Mouse (Mus musculus) lung, embryonic 15.5 days (tissue): ENCODE results near the gene Ankrd24. TPM values are rescaled to one million over a fixed set of nuclear protein-coding genes. Genes with fewer than 3 reads are reported as not detected.
A peak's percentile ranks its signal among the peaks of the same experiment; 100 is the strongest.

Experiments used
- ATAC-seq: fragments of 200-750 bp; cut with Nextera tagmentation; 2 replicates; pipeline ENCODE4 v1.8.0; 2017; ENCODE audit warnings: moderate number of reproducible peaks, borderline replicate concordance; ENCODE audit not compliant: low FRiP score, low TSS enrichment; ENCODE audit errors: extremely low read depth
- H3K27ac ChIP-seq: fragments of 300-500 bp; sonication (generic); 2 replicates; pipeline ENCODE4 v1.5.1; 2015; ENCODE audit warnings: moderate library complexity, mild to moderate bottlenecking, inconsistent platforms
- H3K27me3 ChIP-seq: fragments of 300-500 bp; sonication (generic); 2 replicates; pipeline ENCODE4 v1.6.1; 2015; ENCODE audit warnings: inconsistent platforms
- H3K36me3 ChIP-seq: fragments of 300-500 bp; sonication (generic); 2 replicates; pipeline ENCODE4 v1.6.1; 2015; ENCODE audit warnings: inconsistent platforms
- H3K4me1 ChIP-seq: fragments of 300-500 bp; sonication (generic); 2 replicates; pipeline ENCODE4 v1.6.1; 2015; ENCODE audit warnings: inconsistent platforms
- H3K4me2 ChIP-seq: fragments of 300-500 bp; sonication (generic); 2 replicates; pipeline ENCODE4 v1.6.1; 2015; ENCODE audit warnings: inconsistent platforms, mild to moderate bottlenecking, moderate library complexity
- H3K4me3 ChIP-seq: fragments of 300-500 bp; sonication (generic); 2 replicates; pipeline ENCODE4 v1.5.1; 2015; ENCODE audit warnings: mild to moderate bottlenecking, inconsistent platforms
- H3K9ac ChIP-seq: fragments of 300-500 bp; sonication (generic); 2 replicates; pipeline ENCODE4 v1.6.1; 2015; ENCODE audit warnings: inconsistent platforms
- H3K9me3 ChIP-seq: fragments of 300-500 bp; sonication (generic); 2 replicates; pipeline ENCODE4 v1.6.1; 2016; ENCODE audit warnings: inconsistent platforms
- WGBS: fragments of 180-500 bp; shearing (Covaris S2); methylation state at CpG from one replicate; pipeline ENCODE4 v1.1.7; 2015; 5-methylcytosine and 5-hydroxymethylcytosine counted together
- polyA plus RNA-seq: library from polyadenylated mRNA; unstranded; fragments of >200 nt; fragmentation: Nextera tagmentation; extraction: Ambion mirVana; gene quantifications from 2 replicates; pipeline ENCODE4 v1.2.1, GENCODE M21; 2015

Ankrd24 gene
- polyA plus RNA-seq, 1 experiment from 2014 or later = 9.8 TPM

DNA sequence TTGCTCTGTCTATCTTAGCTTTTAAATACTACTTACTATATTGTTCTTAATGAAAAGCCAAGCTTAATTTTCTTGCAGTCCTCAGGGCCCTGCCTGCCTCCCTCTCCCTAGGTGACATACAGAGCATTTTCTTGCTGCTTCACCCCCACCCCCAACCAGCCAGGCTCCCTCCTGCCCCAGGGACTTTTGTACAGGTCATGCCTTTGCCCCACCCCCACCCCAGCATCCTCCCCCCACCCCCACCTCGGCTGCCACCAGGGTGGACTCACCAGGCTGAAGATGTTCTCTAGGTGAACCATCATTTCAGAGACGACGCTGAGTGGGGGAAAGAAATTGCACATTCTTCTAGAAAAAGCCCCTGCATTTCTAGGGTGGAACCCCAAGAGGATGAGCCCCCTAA lies 30.0 kb upstream of the Ankrd24 start:
- Histone ChIP-seq H3K27ac (peak overlapping the region; percentile 89; the same call in 1 of the 2 replicates), H3K27me3 (peaks cover 17% of the 10 kb centered on the region), H3K36me3 (no peaks in the 10 kb centered on the region), H3K9me3 (no peaks in the 10 kb centered on the region), H3K9ac (no peak overlapping the region), H3K4me3 (no peak overlapping the region), H3K4me1 (peaks cover 55% of the 10 kb centered on the region), H3K4me2 (no peak overlapping the region)
- no peak for ATAC-seq
- WGBS = 34% methylated on average over 3 of the region's 3 CpGs

DNA sequence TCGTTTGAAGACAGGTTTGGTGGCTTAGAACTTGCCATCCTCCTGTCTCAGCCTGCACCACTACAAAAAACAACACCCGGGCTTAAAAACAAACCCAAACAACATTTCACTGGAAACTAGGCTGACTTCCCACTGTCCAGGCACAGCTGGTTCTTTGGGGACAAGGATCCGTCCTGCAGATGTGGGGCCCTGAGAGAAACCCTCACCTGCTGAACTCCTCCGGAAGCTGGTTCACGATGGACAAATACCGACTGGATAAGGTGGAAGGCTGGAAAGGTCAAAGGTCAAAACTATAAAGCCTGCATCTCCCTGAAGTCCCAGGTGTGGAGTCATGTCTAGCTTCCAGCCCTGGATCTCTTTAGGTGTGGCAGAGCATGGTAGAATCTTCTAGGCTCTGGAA lies 29.5 kb upstream of the Ankrd24 start:
- Histone ChIP-seq H3K4me2 (no peak overlapping the region), H3K27me3 (peaks cover 16% of the 10 kb centered on the region), H3K4me3 (no peak overlapping the region), H3K36me3 (no peaks in the 10 kb centered on the region), H3K9ac (no peak overlapping the region), H3K9me3 (no peaks in the 10 kb centered on the region), H3K27ac (no peak overlapping the region), H3K4me1 (peaks cover 55% of the 10 kb centered on the region)
- ATAC-seq = no peak
- WGBS = 39% methylated on average over 6 of the region's 6 CpGs

- Histone ChIP-seq H3K27me3 (0 out of 2 replicates have a peak, but pooled peaks cover 10% of the 10 kb centered on the region), H3K9ac (no peak overlapping the region), H3K4me2 (no peak overlapping the region), H3K27ac (0 out of 2 replicates have a peak overlapping the region, but pooled peaks have one; percentile 84), H3K4me3 (no peak overlapping the region), H3K4me1 (peaks cover 59% of the 10 kb centered on the region), H3K9me3 (no peaks in the 10 kb centered on the region), H3K36me3 (no peaks in the 10 kb centered on the region)
- WGBS = 56% methylated on average over 5 of the region's 5 CpGs
- ATAC-seq = no peak
Observed at GRCm38 (mm10) chr10:81599630-81600029, 28.7 kb upstream of the Ankrd24 start.

DNA sequence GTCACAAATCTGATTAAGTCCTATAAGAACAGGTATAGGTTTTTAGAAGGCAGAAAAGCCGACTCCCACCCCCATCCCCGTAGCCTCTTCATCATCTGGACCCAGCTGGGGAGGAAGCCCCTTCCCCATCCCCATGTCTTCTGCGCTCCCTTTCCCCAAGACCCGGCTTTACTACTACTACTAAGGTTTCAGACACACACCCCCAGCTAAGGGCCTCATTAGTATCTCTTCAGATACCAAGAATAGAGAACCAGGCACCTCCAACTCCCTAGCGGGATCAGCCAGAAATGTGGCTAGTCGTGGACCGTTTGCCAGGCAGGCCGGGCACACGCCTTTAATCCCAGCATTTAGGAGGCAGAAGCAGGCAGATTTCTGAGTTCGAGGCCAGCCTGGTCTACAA lies 28.2 kb upstream of the Ankrd24 start:
- H3K4me2 ChIP-seq = no peak overlapping the region
- H3K4me1 ChIP-seq = peaks cover 61% of the 10 kb centered on the region
- H3K9me3 ChIP-seq = no peaks in the 10 kb centered on the region
- H3K4me3 ChIP-seq = no peak overlapping the region
- WGBS = 51% methylated on average over 10 of the region's 10 CpGs
- 0 out of 2 replicates have a peak, but pooled peaks cover 7% of the 10 kb centered on the region for H3K27me3 ChIP-seq
- peak overlapping the region; percentile 84 for H3K27ac ChIP-seq
- ATAC-seq = no peak
- no peaks in the 10 kb centered on the region for H3K36me3 ChIP-seq
- H3K9ac ChIP-seq = no peak overlapping the region

DNA sequence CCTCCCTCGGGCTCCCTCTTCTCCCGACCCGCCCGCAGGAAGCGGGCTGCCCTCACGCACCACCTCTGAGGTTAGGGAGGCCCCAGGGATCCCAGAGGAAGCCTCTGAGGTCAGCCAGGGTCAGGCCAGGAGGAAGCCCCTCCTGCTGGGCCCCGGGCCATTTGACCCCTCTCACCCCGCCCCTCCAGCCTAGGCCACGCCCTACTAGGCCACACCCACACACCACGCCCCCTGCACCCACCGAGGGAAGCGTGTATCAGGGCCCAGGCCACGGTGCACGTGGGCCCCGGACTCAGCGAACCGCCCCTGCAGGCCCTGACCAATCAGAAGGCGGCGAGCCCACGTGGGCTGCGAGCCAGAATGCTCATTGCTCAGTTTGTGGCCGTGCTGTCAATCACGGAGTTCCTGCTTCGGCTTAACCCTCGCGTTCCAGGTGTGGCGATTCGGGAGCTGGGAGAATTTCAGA lies 27.6 kb upstream of the Ankrd24 start, which contains the start of gene Tle6:
Gene Tle6, minus strand, starts transcription at position 336 of the 466 bp plus-strand sequence.
- Histone ChIP-seq H3K36me3 (no peaks in the 10 kb centered on the region), H3K4me1 (peaks cover 60% of the 10 kb centered on the region), H3K27me3 (no peaks in the 10 kb centered on the region), H3K27ac (peak within 1 kb of the TSS; percentile 84), H3K4me2 (peak within 1 kb of the TSS; percentile 62), H3K9ac (no peak within 1 kb of the TSS), H3K9me3 (no peaks in the 10 kb centered on the region), H3K4me3 (peak within 1 kb of the TSS; percentile 34)
- peak; percentile 82 for ATAC-seq
- under 1% methylated on average over 28 of the region's 28 CpGs for WGBS

DNA sequence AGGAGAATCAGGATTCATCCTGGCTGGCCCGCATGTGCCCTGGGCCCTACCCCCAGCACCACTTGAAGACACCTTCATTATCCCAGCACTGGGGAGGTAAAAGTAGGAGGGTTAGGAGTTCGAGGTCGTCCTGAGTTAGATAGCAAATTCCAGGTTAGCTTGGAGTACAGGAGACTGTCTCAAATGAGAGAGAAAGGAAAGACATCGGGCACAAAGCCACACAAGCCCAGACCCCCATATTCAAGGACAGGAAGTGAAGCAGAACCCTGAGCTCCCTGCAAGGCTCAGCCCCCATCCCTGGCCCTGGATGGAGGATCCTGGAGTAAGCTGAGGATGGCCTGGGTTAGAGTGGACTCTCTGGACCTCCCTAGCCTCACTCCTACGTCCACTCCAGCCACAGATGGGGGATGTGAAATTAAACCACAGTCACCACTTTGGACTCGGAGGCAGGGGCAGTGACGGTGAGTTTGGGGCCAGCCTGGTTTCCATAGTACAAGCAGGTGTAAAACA lies 26.9 kb upstream of the Ankrd24 start:
- WGBS = 29% methylated on average over 7 of the region's 7 CpGs
- peak overlapping the region; percentile 62 for H3K4me2 ChIP-seq
- peaks cover 53% of the 10 kb centered on the region for H3K4me1 ChIP-seq
- no peak overlapping the region for H3K9ac ChIP-seq
- peak overlapping the region; percentile 34 for H3K4me3 ChIP-seq
- H3K27ac ChIP-seq = peak overlapping the region; percentile 84
- H3K27me3 ChIP-seq = no peaks in the 10 kb centered on the region
- H3K36me3 ChIP-seq = no peaks in the 10 kb centered on the region
- no peaks in the 10 kb centered on the region for H3K9me3 ChIP-seq
- ATAC-seq = no peak

- H3K4me1 ChIP-seq = peaks cover 45% of the 10 kb centered on the region
- H3K27ac ChIP-seq = peak overlapping the region; percentile 45
- H3K4me3 ChIP-seq = no peak overlapping the region
- no peaks in the 10 kb centered on the region for H3K36me3 ChIP-seq
- no peak for ATAC-seq
- 14% methylated on average over 4 of the region's 4 CpGs for WGBS
- H3K9ac ChIP-seq = no peak overlapping the region
- no peak overlapping the region for H3K4me2 ChIP-seq
- H3K27me3 ChIP-seq = no peaks in the 10 kb centered on the region
- no peaks in the 10 kb centered on the region for H3K9me3 ChIP-seq
Observed at GRCm38 (mm10) chr10:81602741-81603151, 25.6 kb upstream of the Ankrd24 start.

GRCm38 (mm10) chr10:81604019-81604967 lies 24.0 kb upstream of the Ankrd24 start:
- no peak for ATAC-seq
- Histone ChIP-seq H3K9ac (0 out of 2 replicates have a peak overlapping the region, but pooled peaks have one; percentile 30), H3K27ac (peak overlapping the region; percentile 93; the same call in 1 of the 2 replicates)

GRCm38 (mm10) chr10:81604968-81605665 lies 23.2 kb upstream of the Ankrd24 start:
- Histone ChIP-seq H3K36me3 (no peaks in the 10 kb centered on the region), H3K27me3 (no peaks in the 10 kb centered on the region), H3K9ac (peak overlapping the region; percentile 30; the same call in 1 of the 2 replicates), H3K9me3 (no peaks in the 10 kb centered on the region), H3K4me3 (peak overlapping the region; percentile 52), H3K4me2 (peak overlapping the region; percentile 78), H3K4me1 (peaks cover 41% of the 10 kb centered on the region), H3K27ac (peak overlapping the region; percentile 93)
- 0 out of 2 replicates have a peak, but pooled peaks have one; percentile 24 for ATAC-seq
- 18% methylated on average over 29 of the region's 29 CpGs for whole genome bisulfite sequencing

More at GRCm38 (mm10) chr10:81604019-81604967, 24.0 kb upstream of the Ankrd24 start:
- Histone ChIP-seq H3K36me3 (no peaks in the 10 kb centered on the region), H3K4me3 (no peak overlapping the region), H3K4me1 (peaks cover 41% of the 10 kb centered on the region), H3K4me2 (peak overlapping the region; percentile 78), H3K27me3 (no peaks in the 10 kb centered on the region), H3K9me3 (no peaks in the 10 kb centered on the region)
- WGBS = 72% methylated on average over 12 of the region's 12 CpGs

GRCm38 (mm10) chr10:81605666-81605973 lies 22.7 kb upstream of the Ankrd24 start:
- Histone ChIP-seq H3K36me3 (no peaks in the 10 kb centered on the region), H3K4me3 (peak overlapping the region; percentile 52), H3K27me3 (no peaks in the 10 kb centered on the region), H3K9ac (peak overlapping the region; percentile 27), H3K4me2 (peak overlapping the region; percentile 78), H3K4me1 (peaks cover 39% of the 10 kb centered on the region), H3K27ac (peak overlapping the region; percentile 93), H3K9me3 (no peaks in the 10 kb centered on the region)
- WGBS = 2% methylated on average over 14 of the region's 14 CpGs
- ATAC-seq = 0 out of 2 replicates have a peak, but pooled peaks have one; percentile 0

DNA sequence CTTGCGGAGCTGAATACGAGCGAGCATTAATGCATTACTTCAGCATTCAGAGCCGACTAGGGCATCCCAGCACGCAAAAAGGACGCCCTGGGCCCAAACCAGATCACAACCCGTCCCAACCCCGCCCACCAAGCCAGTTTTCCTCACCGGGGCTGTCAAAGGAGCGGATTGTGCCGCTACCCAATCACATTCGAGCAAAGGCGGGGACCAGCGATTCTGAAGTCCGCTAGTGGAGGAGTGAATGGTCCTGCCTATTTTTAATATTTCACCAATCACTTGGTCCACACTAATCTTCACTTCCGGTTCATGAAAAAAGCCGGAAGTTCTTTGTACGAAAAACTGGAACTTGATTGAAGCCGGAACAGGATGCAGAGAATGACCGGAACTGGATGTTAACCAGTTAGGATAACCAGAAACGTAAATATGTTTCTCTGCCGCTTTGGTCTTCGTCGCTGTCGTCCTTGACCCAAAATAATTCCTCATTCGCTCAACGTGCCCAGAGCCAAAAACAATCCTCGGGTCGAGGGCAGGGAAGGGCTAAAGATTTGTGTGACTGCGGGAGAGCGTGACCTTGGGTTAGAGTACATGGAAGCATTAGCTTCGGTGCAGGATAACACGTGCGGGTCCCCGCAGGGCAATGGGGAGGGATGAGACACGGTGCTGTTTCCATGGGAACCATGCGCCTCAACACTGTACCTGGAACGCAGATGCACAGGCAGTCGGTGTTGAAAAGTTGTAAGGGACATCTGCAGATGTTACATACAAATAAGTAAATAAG lies 22.2 kb upstream of the Ankrd24 start, which contains the start of gene BC025920:
Gene BC025920, plus strand, starts transcription at position 297 of the 778 bp plus-strand sequence.
- Histone ChIP-seq H3K9ac (peak within 1 kb of the TSS; percentile 34), H3K27me3 (no peaks in the 10 kb centered on the region), H3K4me3 (peak within 1 kb of the TSS; percentile 52), H3K4me2 (peak within 1 kb of the TSS; percentile 78), H3K27ac (peak within 1 kb of the TSS; percentile 93), H3K9me3 (no peaks in the 10 kb centered on the region), H3K36me3 (no peaks in the 10 kb centered on the region), H3K4me1 (peaks cover 35% of the 10 kb centered on the region)
- ATAC-seq = peak; percentile 86
- WGBS = under 1% methylated on average over 39 of the region's 39 CpGs
